Mouse (Mus musculus) left cerebral cortex, postnatal 10 days (tissue): ENCODE results near the gene Lrrc8a. TPM values are rescaled to one million over a fixed set of nuclear protein-coding genes. Genes with fewer than 3 reads are reported as not detected.

Experiments used
- DNase-seq, 2 experiments: peaks; one replicate each; pipeline ENCODE4 v3.0.0; 2021 to 2022; ENCODE audit warnings: low spot score in 2 of 2, mixed read lengths in 1 of 2; ENCODE audit errors: extremely low spot score in 1 of 2
- intact Hi-C: fragments of 180-260 bp; cut with DNase I; formaldehyde crosslinking; loops from one replicate; pipeline ENCODE4 v1.15.1; 2025
- total RNA-seq, 2 experiments: library from RNA; stranded (reverse); gene quantifications; 2 replicates each; pipeline ENCODE4 v1.2.3; 2021

Gene Lrrc8a
- 10 to 100 TPM; 47.8 to 51.9 TPM for total RNA-seq

DNA sequence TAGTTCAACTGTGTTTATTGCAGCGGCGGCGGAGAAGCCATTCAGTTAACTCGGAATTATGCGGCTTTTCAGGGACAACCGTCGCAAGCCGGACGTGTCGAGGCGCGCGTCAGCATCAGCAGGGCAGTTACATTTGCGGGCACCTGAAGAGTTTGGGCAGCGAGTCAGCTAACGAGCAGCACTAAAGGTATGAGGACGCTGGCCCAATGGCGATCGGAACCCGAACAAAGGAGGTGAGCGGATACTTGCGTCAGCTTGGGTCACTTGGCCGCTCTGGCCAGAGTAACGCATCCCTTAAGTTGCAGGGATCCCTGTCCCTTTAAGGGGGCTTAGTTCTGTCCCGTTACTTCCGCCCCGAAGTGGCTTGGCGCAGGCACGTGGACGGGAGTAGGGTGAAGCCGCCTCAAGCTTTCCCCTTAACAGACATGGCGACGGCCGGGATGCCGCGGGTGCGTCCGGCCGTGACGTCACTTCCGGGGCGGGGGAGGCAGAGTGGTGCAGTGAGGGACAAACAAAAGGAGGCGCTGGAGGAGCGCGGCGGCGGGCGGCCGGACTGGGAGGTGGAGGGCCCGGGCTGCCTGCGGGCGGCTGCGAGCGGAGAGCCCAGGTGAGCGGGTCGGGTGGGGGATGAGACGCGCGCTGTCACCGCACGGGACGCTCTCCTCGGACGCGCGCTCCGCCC is at the start of gene Lrrc8a:
Gene Lrrc8a (plus strand): TSS at position 517 of the 682 bp plus-strand sequence.
- DNase-seq, result peak; percentile 99 to 100
- intact Hi-C loops, result no loop called here

- DNase-seq, result no peak
- intact Hi-C loops, result no loop called here
Observed at GRCm38 (mm10) chr2:30191790-30192580, 45.5 kb upstream of the Lrrc8a start.

- no peak for DNase-seq
- intact Hi-C loops, result no loop called here
Observed at GRCm38 (mm10) chr2:30194656-30195055, 42.9 kb upstream of the Lrrc8a start.

DNA sequence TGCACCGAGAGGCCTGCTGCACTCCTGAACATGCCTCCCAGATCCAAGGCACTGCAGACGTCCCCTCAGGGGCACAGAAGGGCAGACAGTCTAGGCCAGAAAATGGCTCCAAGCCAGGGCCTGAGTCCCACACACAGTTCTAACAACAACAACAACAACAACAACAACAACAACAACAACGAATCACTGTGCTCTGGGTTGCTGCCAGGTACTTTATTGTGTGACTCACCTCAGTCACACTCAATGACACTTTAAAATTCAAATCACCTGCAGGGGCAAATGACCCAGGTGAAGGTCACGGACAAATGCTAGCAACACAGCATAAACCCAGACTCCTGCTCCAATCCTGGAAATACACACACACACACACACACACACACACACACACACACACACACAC is 39.5 kb upstream of the Lrrc8a start:
- intact Hi-C loops, result no loop called here
- DNase-seq, result no peak

GRCm38 (mm10) chr2:30199984-30200383 is 37.5 kb upstream of the Lrrc8a start:
- intact Hi-C loops, result no loop called here
- no peak for DNase-seq

DNA sequence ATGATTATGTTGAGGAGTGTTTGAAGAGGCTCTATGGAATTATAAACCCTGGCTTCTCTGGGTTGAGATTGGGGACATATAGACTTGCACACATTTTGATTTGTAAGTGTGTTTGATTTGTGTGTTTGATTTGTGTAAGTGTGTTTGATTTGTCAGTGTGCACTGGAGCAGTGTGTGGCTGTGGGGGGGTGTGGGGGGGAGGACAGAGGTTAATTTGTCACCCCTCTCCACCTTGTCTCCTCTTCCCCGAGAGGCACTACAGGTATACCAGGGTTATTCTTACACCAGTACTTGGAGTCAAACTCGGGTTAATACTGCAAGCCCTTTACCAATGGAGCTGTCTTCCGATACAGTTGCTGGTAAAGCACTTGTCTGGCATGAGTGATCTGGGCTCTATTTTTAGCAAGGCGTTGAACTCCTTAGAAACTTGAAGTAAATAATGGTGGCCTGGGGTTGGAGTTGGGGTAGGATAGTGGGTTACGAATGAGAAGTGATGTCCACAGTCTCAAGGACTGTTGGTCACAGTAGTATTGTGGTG is 37.1 kb upstream of the Lrrc8a start:
- intact Hi-C loops, result no loop called here
- DNase-seq, result no peak

DNA sequence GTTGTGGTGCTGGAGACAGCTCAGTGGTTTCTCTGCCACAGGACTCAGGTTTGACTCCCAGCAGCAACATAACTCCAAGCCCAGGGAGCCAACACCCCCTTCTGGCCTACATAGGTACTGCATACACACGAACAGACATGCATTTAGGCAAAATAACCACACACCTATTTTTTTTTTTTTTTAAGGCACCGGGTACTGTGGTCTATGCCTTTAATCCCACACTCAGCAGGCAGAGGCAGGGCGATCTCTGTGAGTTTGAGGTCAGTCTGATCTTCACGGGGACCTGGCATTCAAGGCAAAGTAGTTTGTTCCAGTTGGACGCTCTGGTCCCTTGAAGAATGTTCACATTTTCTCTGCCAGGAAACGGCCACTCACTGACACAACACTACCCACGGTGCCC is 34.1 kb upstream of the Lrrc8a start:
- peak in 1 of 2 experiments; percentile 29 for DNase-seq
- intact Hi-C loops, result no loop called here

DNA sequence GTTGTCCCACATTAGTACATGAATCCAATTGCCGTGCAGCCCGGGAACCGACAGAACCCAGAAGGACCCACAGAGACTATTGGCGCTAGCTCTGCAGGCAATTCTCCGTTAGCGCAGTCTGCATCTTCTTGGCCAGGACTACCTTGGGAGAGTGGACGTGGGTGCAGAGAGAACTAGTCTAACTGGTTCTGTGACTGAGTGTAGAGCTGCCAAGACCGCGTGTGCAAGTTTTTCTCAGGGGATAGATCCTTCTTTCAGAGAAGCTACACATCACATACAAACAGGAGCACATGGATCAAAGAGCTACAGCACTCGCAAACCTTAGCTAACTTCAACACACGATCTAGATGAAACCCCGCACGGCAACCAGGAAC is 32.3 kb upstream of the Lrrc8a start:
- peak; percentile 11 to 27 for DNase-seq

GRCm38 (mm10) chr2:30205629-30206357 is 31.7 kb upstream of the Lrrc8a start, which contains the start of gene Kyat1:
TSS of gene Kyat1 (minus strand) at chr2:30205847.
- intact Hi-C loops, result no loop called here
- peak; percentile 92 to 94 for DNase-seq

More for the DNA sequence above, 32.3 kb upstream of the Lrrc8a start:
- intact Hi-C loops, result no loop called here

- DNase-seq, result no peak
- intact Hi-C loops, result no loop called here
Observed at GRCm38 (mm10) chr2:30207401-30207800, 30.1 kb upstream of the Lrrc8a start.

DNA sequence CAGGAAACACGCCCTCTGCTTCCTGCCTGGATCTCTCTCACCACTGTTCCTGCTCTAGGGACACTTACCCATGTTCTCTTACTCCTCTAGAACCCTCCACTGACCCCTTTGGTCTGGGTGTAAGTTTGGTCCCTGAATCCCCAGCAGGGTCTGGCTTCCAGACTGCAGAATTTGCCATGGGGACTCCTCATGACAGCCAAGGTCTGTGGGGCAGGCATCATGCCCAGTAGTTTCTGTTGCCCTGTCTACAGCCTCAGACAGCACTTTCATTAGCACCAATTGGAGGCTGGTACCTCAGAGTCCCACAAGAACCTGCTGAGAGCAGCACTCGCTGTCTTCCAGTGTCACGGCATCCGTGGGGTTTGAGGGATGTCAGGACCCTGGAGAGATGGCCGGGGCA is 29.6 kb upstream of the Lrrc8a start:
- no peak for DNase-seq
- intact Hi-C loops, result no loop called here

DNA sequence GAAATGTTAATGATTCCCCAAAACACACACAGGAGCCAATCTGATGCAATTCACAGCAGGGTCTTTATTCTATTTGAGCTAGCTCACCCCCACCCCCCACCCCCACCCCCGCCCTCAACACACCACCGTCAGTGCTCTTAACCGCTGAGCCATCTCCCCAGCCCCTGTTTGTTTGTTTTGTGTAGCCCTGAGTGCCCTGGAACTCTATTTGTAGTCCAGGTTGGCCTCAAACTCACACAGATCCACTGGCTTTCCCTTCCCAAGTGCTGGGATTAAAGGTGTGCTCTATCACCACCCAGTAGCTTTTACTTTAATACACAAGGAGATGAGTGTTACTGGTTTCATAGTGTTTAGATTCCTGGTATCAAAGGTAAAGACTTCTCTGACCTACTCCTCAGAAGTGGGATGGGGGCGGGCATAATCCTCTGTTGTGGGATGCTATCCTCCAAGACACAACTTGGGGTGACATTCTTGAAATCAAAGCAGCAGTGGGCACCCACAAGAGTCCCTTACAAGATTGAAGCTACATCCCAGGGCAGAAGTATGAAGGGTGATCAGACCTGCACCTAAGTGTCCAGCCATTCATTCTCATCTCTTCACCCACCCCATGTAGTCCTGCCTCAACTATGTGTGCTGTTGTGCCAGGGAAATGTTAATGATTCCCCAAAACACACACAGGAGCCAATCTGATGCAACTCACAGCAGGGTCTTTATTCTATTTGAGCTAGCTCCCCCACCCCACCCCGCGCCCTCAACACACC is 25.9 kb upstream of the Lrrc8a start:
- intact Hi-C loops, result no loop called here
- DNase-seq, result no peak

DNA sequence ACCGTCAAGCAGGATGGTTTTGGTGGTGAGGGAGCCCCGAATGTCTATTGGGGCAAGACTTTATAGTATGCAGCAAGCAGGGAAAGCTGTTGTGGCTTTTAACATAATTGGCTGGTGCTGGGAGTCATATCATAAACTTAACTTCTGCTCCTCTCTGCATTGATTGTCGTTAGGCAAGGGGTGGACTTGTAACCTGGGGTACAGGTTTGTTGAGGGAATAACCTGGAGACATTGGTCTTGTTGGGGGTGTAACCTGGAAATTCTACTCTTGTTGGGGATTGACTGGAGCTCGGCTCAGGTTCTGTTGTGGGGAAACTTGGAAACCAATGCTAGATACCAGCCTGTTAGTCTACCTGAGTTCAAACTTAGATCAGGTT is 25.4 kb upstream of the Lrrc8a start:
- no peak for DNase-seq
- intact Hi-C loops, result no loop called here

GRCm38 (mm10) chr2:30212951-30213350 is 24.6 kb upstream of the Lrrc8a start:
- intact Hi-C loops, result no loop called here
- no peak for DNase-seq

- DNase-seq, result no peak
- intact Hi-C loops, result no loop called here
Observed at GRCm38 (mm10) chr2:30214745-30215144, 22.8 kb upstream of the Lrrc8a start.

GRCm38 (mm10) chr2:30215493-30215892 is 22.0 kb upstream of the Lrrc8a start:
- intact Hi-C loops, result no loop called here
- no peak for DNase-seq

DNA sequence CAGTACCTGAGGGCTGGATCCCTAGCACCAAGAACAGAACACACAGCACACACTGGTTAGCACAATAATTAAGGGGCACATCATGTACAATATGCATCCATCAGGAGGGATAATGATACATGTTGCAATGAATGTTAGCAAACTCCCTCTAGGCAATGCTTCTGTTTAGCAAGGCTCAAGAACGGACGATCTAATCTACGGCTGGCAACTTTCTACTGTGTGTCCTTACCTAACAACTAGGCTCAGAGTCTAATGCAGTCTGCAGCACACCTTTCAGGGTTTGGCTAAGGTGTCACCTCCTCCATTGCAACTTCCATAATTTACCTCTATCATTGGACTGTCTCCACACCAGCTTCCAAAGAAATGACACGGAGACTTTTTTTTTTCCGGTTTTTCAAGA is 21.2 kb upstream of the Lrrc8a start:
- no peak for DNase-seq
- intact Hi-C loops, result no loop called here

DNA sequence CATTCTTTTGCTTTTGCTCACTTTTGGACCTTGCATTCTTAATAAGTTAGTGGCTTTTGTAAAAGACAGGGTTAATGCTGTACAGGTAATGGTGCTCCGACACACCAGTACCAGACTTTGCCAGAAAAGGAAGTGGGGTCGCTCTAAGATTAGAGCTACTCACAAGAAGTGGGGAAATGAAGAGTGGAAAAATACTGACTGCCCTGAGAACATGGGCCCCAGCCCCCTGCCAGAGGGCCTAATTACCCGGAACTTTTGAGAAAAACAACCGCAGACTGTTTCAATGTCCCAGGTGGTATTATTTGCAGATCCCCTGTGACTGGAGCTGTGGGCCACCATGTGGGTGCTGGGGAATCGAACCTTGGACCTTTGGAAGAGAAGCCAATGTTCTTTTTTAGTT is 1.9 kb upstream of the Lrrc8a start:
- DNase-seq, result no peak
- intact Hi-C loops, result no loop called here
